Mouse (Mus musculus) 3T3-L1 (cell line): ENCODE measurements around the gene Iqcm.
"Not testable (repeated sequence)": the region's sequence is repeated elsewhere in the genome, so short reads cannot be mapped to it uniquely, and the experiment has no call there.

Experiments used
- DNase-seq: peaks from one replicate; pipeline ENCODE4 v3.0.0-alpha.2; 2015; ENCODE audit warnings: low read depth, low spot score

Iqcm gene

GRCm38 (mm10) chr8:75448394-75448793 lies at the start of gene Iqcm:
Iqcm (plus strand) TSS chr8:75448694.
- DNase-seq: no peak

GRCm38 (mm10) chr8:75406489-75406888 lies 42.0 kb upstream of the Iqcm start, which contains the start of gene Gm10358:
Gm10358 (minus strand) TSS chr8:75406589.
- DNase-seq: no peak

GRCm38 (mm10) chr8:75415696-75416095 lies 32.8 kb upstream of the Iqcm start:
- not testable (repeated sequence) for DNase-seq

- DNase-seq: no peak
Observed at GRCm38 (mm10) chr8:75476756-75477155, 28.3 kb downstream of the Iqcm start.

GRCm38 (mm10) chr8:75489035-75489678 lies 40.7 kb downstream of the Iqcm start:
- peak; percentile 4 for DNase-seq

GRCm38 (mm10) chr8:75509299-75509698 lies 60.8 kb downstream of the Iqcm start:
- DNase-seq: no peak

GRCm38 (mm10) chr8:75513786-75514185 lies 65.3 kb downstream of the Iqcm start:
- no peak for DNase-seq

- DNase-seq: no peak
Observed at GRCm38 (mm10) chr8:75549284-75549683, 100.8 kb downstream of the Iqcm start.

- DNase-seq: no peak
Observed at GRCm38 (mm10) chr8:75596281-75596680, 147.8 kb downstream of the Iqcm start.

GRCm38 (mm10) chr8:75642958-75643357 lies 194.5 kb downstream of the Iqcm start:
- no peak for DNase-seq

GRCm38 (mm10) chr8:75659287-75659686 lies 210.8 kb downstream of the Iqcm start:
- DNase-seq: no peak

- no peak for DNase-seq
Observed at GRCm38 (mm10) chr8:75746561-75746960, 298.1 kb downstream of the Iqcm start.

- no peak for DNase-seq
Observed at GRCm38 (mm10) chr8:75755596-75755995, 307.1 kb downstream of the Iqcm start.

GRCm38 (mm10) chr8:75828468-75829132 lies 380.1 kb downstream of the Iqcm start:
- no peak for DNase-seq

GRCm38 (mm10) chr8:75835245-75835644 lies 386.8 kb downstream of the Iqcm start:
- DNase-seq: no peak

- no peak for DNase-seq
Observed at GRCm38 (mm10) chr8:75917603-75918344, 469.3 kb downstream of the Iqcm start.

GRCm38 (mm10) chr8:75949166-75949565 lies 500.7 kb downstream of the Iqcm start:
- DNase-seq: no peak

- no peak for DNase-seq
Observed at GRCm38 (mm10) chr8:75956016-75956415, 507.5 kb downstream of the Iqcm start.

GRCm38 (mm10) chr8:76018501-76018900 lies 570.0 kb downstream of the Iqcm start:
- DNase-seq: no peak
